Comparison of ENCODE assay signal across 8 mouse cellular contexts in genomic region chr4:141425484-141426479, GRCm38 (mm10). TPM values are rescaled to one million over a fixed set of nuclear protein-coding genes. Genes with fewer than 3 reads are reported as not detected.
DNase-seq lines count a peak whose midpoint lies in the region; ATAC-seq and TF ChIP-seq lines count a peak whose summit lies in the region.

No protein-coding gene starts in this region.

- peak overlapping the region; percentile 67 for H3K9ac ChIP-seq in midbrain, embryonic 13.5 days (replicated peaks)
- H3K9ac ChIP-seq in stomach, embryonic 16.5 days (ENCODE audit: low read length), result peak overlapping the region; percentile 71

- peaks cover 5% of the 10 kb centered on the region for H3K4me1 ChIP-seq in kidney, adult 2 months (ENCODE audit: control insufficient read depth, insufficient read depth, low read length)
- H3K4me1 ChIP-seq in midbrain, embryonic 13.5 days (replicated peaks), result peaks cover 15% of the 10 kb centered on the region
- peaks cover 29% of the 10 kb centered on the region for H3K4me1 ChIP-seq in stomach, embryonic 16.5 days (ENCODE audit: control insufficient read depth, insufficient read depth, low read length)

- WGBS in kidney, adult 2 months, result 5% methylated on average over 36 of the region's 36 CpGs
- WGBS in midbrain, embryonic 13.5 days, result 6% methylated on average over 36 of the region's 36 CpGs
- 4% methylated on average over 36 of the region's 36 CpGs for WGBS in stomach, embryonic 16.5 days

- H3K27me3 ChIP-seq in kidney, adult 2 months (replicated peaks; ENCODE audit: control insufficient read depth, insufficient read depth, low read length), result no peaks in the 10 kb centered on the region
- H3K27me3 ChIP-seq in midbrain, embryonic 13.5 days, result peaks cover 13% of the 10 kb centered on the region; the same call in 1 of the 2 replicates
- H3K27me3 ChIP-seq in stomach, embryonic 16.5 days (ENCODE audit: control insufficient read depth, insufficient read depth, low read length), result no peaks in the 10 kb centered on the region

- H3K27ac ChIP-seq in kidney, adult 2 months (ENCODE audit: insufficient read depth, low read depth, low read length), result peak overlapping the region; percentile 88
- H3K27ac ChIP-seq in midbrain, embryonic 13.5 days, result no peak overlapping the region
- H3K27ac ChIP-seq in stomach, embryonic 16.5 days (ENCODE audit: low read length), result peak overlapping the region; percentile 36

- no peaks in the 10 kb centered on the region for H3K9me3 ChIP-seq in midbrain, embryonic 13.5 days
- H3K9me3 ChIP-seq in stomach, embryonic 16.5 days (replicated peaks; ENCODE audit: control insufficient read depth, low read length), result no peaks in the 10 kb centered on the region

- H3K36me3 ChIP-seq in kidney, adult 2 months (ENCODE audit: control insufficient read depth, insufficient read depth, low read length), result no peaks in the 10 kb centered on the region
- no peaks in the 10 kb centered on the region for H3K36me3 ChIP-seq in midbrain, embryonic 13.5 days
- H3K36me3 ChIP-seq in stomach, embryonic 16.5 days (ENCODE audit: control insufficient read depth, insufficient read depth, low read length), result no peaks in the 10 kb centered on the region

- peak overlapping the region; percentile 72 for H3K4me2 ChIP-seq in midbrain, embryonic 13.5 days (replicated peaks)
- H3K4me2 ChIP-seq in stomach, embryonic 16.5 days (ENCODE audit: low read depth, low read length), result peak overlapping the region; percentile 74

- peak; percentile 96 for ATAC-seq in midbrain, embryonic 13.5 days
- ATAC-seq in stomach, embryonic 16.5 days (ENCODE audit: insufficient read depth, low FRiP score), result peak; percentile 78

- intact Hi-C loops in left cerebral cortex, postnatal 4 days (cut with DNase I), result no loop called here

- no peak for TF ChIP-seq CTCF in kidney, adult 2 months (conservative IDR thresholded peaks at IDR 0.05; ENCODE audit: insufficient read depth, insufficient read length, low read depth, low read length)

- peak; percentile 29 to 34 for DNase-seq in lung, adult 18-20 months
- DNase-seq in lung, postnatal 25 days (ENCODE audit: low spot score), result no peak
- DNase-seq in embryo, embryonic 9.5 days (ENCODE audit: extremely low spot score), result peak; percentile 24
- DNase-seq in heart, adult 9 months (ENCODE audit: low spot score in 2 of 2), result peak; percentile 75 to 77
- DNase-seq in kidney, adult 2 months, result peak; percentile 76
- peak; percentile 32 for DNase-seq in left cerebral cortex, postnatal 4 days

- no peak for TF ChIP-seq POLR2A in kidney, adult 2 months (IDR thresholded peaks at IDR 0.05; ENCODE audit: low read depth, low read length)

- H3K4me3 ChIP-seq in kidney, adult 2 months (ENCODE audit: insufficient read depth, low read depth, low read length), result peak overlapping the region; percentile 51
- H3K4me3 ChIP-seq in midbrain, embryonic 13.5 days (replicated peaks), result peak overlapping the region; percentile 44
- peak overlapping the region; percentile 47 for H3K4me3 ChIP-seq in stomach, embryonic 16.5 days (replicated peaks; ENCODE audit: low read length)

RNA-seq across cellular contexts. Expression of gene Hspb7, which starts 5.2 kb away (rescaled TPM):
- 2.9 and 9.5 TPM in 2 replicates for polyA plus RNA-seq in kidney, adult 2 months (2012; rRNA removed)
- total RNA-seq in left cerebral cortex, postnatal 4 days (2021), result not detected
- not detected in 2 replicates for polyA plus RNA-seq in midbrain, embryonic 13.5 days (2015; fragmentation: Nextera tagmentation; extraction: Ambion mirVana)
- 5.6 and 5.8 TPM in 2 replicates for polyA plus RNA-seq in stomach, embryonic 16.5 days (2015; fragmentation: Nextera tagmentation; extraction: Ambion mirVana)

RNA-seq across cellular contexts. Expression of gene Clcnkb, which starts 10.0 kb away (rescaled TPM):
- polyA plus RNA-seq in kidney, adult 2 months (2012; rRNA removed), result 286 and 318 TPM in 2 replicates
- total RNA-seq in left cerebral cortex, postnatal 4 days (2021), result not detected
- polyA plus RNA-seq in midbrain, embryonic 13.5 days (2015; fragmentation: Nextera tagmentation; extraction: Ambion mirVana), result not detected in 2 replicates
- polyA plus RNA-seq in stomach, embryonic 16.5 days (2015; fragmentation: Nextera tagmentation; extraction: Ambion mirVana), result not detected in 2 replicates

RNA-seq across cellular contexts. Expression of gene Srarp, which starts 10.1 kb away (rescaled TPM):
- 0.11 and 0.14 TPM in 2 replicates for polyA plus RNA-seq in kidney, adult 2 months (2012; rRNA removed)
- 1 to 10 TPM; 1.5 to 1.8 TPM for total RNA-seq in left cerebral cortex, postnatal 4 days (2021)
- not detected in 2 replicates for polyA plus RNA-seq in midbrain, embryonic 13.5 days (2015; fragmentation: Nextera tagmentation; extraction: Ambion mirVana)
- polyA plus RNA-seq in stomach, embryonic 16.5 days (2015; fragmentation: Nextera tagmentation; extraction: Ambion mirVana), result not detected in 2 replicates

RNA-seq across cellular contexts. Expression of gene Zbtb17, which starts 18.7 kb away (rescaled TPM):
- polyA plus RNA-seq in kidney, adult 2 months (2012; rRNA removed), result 23.4 and 28.9 TPM in 2 replicates
- 10 to 100 TPM; 32.7 to 35.3 TPM for total RNA-seq in left cerebral cortex, postnatal 4 days (2021)
- polyA plus RNA-seq in midbrain, embryonic 13.5 days (2015; fragmentation: Nextera tagmentation; extraction: Ambion mirVana), result 54.7 and 61.0 TPM in 2 replicates
- polyA plus RNA-seq in stomach, embryonic 16.5 days (2015; fragmentation: Nextera tagmentation; extraction: Ambion mirVana), result 31.8 and 35.6 TPM in 2 replicates

RNA-seq across cellular contexts. Expression of gene Clcnka, which starts 27.3 kb away (rescaled TPM):
- 99.3 and 105 TPM in 2 replicates for polyA plus RNA-seq in kidney, adult 2 months (2012; rRNA removed)
- total RNA-seq in left cerebral cortex, postnatal 4 days (2021), result under 1 TPM in 1 of 2 experiments, not detected in 1; 0.60 TPM
- 0.09 TPM in 1 of 2 replicates, not detected in the other for polyA plus RNA-seq in midbrain, embryonic 13.5 days (2015; fragmentation: Nextera tagmentation; extraction: Ambion mirVana)
- 0.17 TPM in 1 of 2 replicates, not detected in the other for polyA plus RNA-seq in stomach, embryonic 16.5 days (2015; fragmentation: Nextera tagmentation; extraction: Ambion mirVana)

Comparison
In these comparisons a context has a peak if more than half of its experiments do, and no peak if none do; other contexts are left out.
1. RNA of gene Clcnkb, which starts 10.0 kb away (polyA plus RNA-seq): 286 to 318 TPM in kidney, adult 2 months; not detected in midbrain, embryonic 13.5 days and not detected in stomach, embryonic 16.5 days; every median in the first group is over 100 times any median in the second.
2. Peak in every context shown above with its lines, with median percentiles within 50 percentile points of each other: H3K4me3 ChIP-seq.